Mouse (Mus musculus): ENCODE data around the gene Barx2.
A peak's percentile ranks its signal among the peaks of the same experiment; 100 is the strongest.

Barx2 gene

DNA sequence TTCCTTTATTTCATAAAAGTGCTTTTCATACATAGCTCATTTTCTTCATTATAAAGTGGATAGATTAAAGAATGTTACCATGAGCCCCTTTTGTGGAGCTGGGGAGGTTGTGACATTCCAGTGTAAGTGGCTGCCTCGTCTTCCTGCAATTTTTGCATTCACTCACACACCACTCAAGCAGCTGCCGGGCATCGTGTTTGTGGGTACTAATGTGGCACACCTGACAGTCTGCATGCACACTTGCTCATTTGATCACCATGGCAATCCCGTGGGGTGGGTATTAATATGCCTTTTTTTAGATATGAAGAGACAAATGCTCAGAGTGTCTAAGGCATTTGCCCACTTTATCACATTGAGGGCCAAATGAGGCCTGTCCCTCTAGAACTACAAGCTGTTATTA lies 24.9 kb downstream of the Barx2 start:
- DNase-seq (ENCODE audit: low spot score), result no peak

GRCm38 (mm10) chr9:31886258-31886657 lies 27.0 kb downstream of the Barx2 start:
- DNase-seq (ENCODE audit: low spot score), result no peak

DNA sequence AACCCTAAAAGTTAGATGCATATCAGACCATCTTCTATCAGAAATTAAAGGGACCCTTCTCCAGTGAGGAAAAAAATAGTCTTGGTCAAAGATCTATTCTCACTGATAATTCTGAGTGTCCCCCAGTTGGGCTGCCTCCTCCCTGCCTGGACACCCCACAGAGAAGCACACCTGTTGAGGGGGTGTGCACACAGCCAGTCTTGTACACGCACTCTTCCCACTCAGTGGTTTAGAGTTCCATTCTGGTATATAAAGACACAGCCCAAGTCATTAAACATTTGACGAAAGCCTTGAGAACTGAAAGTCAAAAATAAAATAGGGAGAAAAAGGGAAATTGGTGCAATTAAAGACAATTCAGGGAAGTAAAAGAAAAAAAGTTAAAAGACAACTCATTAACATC lies 30.9 kb downstream of the Barx2 start:
- no peak for DNase-seq (ENCODE audit: low spot score)

- no peak for DNase-seq (ENCODE audit: low spot score)
Measured at GRCm38 (mm10) chr9:31875556-31875955, 37.7 kb downstream of the Barx2 start.

DNA sequence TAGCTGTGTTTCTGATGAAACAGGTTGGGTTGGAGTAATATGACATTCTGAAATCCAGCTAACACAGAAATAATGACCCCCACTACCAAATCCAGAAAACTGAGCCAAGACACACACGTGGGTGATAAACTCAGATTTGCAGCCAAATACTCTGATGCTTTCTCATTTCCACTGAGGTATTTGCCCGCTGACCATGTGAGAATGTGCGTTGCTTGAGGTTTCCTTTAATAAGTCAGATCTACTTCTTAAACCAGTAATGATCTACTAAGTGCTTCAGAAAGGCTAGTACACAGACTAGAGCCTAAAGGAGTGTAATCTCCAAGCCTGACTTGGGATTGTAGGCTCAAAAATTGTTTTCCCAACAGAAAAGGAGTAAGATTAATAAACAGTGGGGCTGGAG lies 39.0 kb downstream of the Barx2 start:
- DNase-seq (ENCODE audit: low spot score), result no peak

- DNase-seq (ENCODE audit: low spot score), result no peak
Measured at GRCm38 (mm10) chr9:31871410-31871809, 41.9 kb downstream of the Barx2 start.

DNA sequence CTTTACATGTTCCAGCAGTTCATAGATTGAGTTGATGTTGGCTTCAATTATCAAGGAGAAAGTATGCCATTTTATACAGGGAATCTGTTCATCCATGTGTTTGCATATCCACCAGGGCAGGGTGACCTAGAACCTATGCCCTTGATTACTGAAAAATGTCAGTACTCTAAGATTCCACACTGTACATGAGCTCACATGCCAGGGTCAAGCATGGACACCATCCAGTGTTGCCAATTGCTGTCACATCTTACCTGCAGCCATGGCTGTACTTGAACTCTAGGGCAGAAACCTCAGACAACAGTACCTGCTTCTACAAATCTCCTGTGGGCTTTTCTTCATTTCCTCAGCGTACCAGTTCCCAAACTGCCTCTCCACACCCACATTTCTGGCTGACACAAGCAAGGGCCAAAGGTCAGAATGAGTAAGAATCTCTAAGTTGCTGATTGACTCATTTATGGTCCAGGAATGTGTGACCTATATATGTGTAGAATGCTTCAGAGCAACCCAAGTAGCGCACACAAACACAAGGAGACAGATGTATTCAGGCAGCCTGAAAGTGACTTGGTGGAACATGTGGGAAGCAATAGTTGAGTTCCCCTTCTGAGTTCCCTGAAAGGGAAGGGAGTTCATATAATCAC lies 44.3 kb downstream of the Barx2 start:
- DNase-seq (ENCODE audit: low spot score), result no peak

GRCm38 (mm10) chr9:31863830-31864229 lies 49.4 kb downstream of the Barx2 start:
- no peak for DNase-seq (ENCODE audit: low spot score)

GRCm38 (mm10) chr9:31859446-31859845 lies 53.8 kb downstream of the Barx2 start:
- no peak for DNase-seq (ENCODE audit: low spot score)

- DNase-seq (ENCODE audit: low spot score), result peak; percentile 46
Measured at GRCm38 (mm10) chr9:31858720-31859340, 54.4 kb downstream of the Barx2 start.

DNA sequence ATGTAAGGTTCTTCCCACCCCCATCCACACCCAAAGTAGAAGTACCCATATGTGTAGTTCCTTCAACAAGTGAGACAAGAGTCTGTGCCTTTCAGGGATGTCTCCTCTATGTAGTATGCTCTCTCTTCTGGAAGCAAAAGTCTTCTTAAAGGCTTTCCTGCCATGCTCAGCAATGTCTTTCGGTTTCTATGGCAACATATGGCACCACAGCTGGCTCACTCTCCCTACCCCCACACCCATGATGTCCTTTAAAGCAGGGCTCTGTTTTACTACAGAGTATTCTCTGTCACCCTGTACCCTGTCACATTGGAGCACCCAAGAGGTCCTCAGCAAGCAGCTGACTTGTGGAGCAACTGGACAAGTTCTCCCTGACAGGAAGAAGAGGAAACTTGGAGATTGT lies 55.8 kb downstream of the Barx2 start:
- DNase-seq (ENCODE audit: low spot score), result no peak

DNA sequence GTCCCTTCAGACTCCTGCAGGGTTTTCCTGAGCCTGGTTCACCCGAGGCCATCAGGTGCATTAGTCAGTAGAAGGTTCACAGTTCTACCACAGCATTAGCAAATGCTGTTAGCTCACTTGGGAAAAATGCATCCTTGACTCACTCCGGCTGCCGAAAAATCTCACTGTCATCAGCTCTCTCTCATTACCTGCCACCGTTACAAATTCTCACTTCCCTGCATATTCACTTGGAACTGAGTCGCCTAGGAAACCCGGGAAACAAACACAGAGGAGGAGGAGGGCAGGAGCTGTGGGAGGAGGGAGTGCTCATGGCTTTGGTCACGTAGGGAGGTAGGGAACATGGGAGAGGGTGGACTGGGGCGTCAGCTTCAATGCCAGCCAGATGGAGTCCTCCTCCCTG lies 56.8 kb downstream of the Barx2 start:
- no peak for DNase-seq (ENCODE audit: low spot score)

DNA sequence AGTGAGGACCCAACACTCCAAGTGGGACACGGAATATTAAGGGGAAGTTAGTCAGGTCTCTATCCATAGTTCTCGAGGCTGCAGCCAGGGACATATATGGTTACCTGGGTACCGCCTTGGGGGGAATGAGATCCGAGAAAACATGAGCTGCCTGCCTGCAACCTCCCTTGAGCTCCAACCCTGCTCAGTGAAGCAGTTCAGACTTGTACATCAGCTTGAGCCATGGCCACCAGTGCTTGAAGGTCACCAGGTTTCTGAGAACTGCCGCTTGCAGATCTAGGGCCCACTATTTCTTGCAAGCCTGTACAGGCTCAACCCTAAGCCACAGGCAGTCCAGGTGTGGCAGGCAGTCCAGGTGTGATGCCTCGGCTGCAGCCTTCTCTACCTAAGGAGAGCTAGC lies 57.6 kb downstream of the Barx2 start:
- no peak for DNase-seq (ENCODE audit: low spot score)

GRCm38 (mm10) chr9:31851710-31852109 lies 61.6 kb downstream of the Barx2 start:
- DNase-seq (ENCODE audit: low spot score), result peak; percentile 32

GRCm38 (mm10) chr9:31850706-31851105 lies 62.6 kb downstream of the Barx2 start:
- DNase-seq (ENCODE audit: low spot score), result no peak

DNA sequence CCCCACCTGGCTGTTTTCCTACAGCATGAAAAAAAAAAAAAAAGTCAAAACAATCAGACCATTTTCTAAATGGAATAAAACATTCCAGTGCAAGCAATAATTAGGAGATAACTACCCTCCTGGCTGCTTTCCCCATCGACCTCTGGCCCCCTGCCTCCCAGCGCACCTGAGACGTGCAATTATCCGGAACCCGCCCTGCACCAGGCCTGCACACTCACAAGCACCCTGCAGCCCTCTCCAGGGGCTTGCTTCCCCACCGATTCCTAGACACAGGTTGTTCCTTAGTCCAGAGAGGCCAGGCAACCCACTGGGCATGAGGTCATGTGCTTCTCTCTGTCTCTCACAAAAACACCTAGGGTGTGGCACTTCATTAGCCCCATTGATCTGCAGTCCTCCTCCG lies 63.9 kb downstream of the Barx2 start:
- DNase-seq (ENCODE audit: low spot score), result no peak

GRCm38 (mm10) chr9:31844614-31845013 lies 68.6 kb downstream of the Barx2 start:
- no peak for DNase-seq (ENCODE audit: low spot score)

- DNase-seq (ENCODE audit: low spot score), result no peak
Measured at GRCm38 (mm10) chr9:31841108-31841815, 72.0 kb downstream of the Barx2 start.

- no peak for DNase-seq (ENCODE audit: low spot score)
Measured at GRCm38 (mm10) chr9:31840571-31840970, 72.7 kb downstream of the Barx2 start.

GRCm38 (mm10) chr9:31840037-31840436 lies 73.2 kb downstream of the Barx2 start:
- no peak for DNase-seq (ENCODE audit: low spot score)

DNA sequence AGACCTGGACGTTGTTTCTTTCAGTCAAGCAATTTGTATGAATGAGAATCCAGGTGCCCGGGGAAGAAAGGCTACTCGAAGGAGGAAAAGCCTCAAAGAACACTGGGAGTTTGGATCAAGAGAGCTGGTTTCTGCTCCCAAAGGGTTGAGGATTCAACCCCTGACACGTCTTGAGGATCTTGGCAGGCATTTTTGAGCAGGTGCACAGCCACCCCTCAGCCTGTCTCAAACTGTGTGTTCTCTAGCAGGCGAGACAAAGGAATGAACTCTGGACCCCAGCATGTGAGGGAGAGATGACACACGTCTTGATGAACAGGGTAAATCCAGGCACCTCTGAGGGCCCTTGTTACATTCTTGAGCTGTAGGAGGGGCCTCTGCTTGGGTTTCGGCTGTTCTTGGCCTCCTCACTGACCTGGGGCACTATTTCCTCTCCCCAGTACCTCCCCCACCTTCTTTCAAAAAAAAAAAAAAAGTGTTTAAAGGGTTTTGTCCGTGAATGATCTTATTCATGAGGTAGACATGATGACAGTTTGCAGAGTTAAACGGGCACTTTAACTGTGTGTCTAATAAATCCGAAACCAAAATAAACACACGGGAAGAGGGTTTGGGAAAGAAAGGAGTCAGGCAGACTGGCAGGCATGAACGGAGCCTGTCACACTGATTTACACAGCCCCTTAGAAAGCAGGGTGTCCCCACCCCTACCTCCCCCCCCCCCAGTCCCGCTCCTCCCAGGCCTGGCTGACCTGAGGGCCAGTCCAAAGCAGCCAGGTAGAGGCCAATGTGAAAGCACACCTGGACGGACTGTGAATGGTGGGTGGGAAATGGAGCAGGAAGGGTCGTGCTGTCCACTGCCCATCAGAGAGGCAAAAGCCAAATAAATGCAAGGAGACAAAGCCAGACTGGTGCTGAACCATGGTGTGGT lies 73.9 kb downstream of the Barx2 start:
- DNase-seq (ENCODE audit: low spot score), result no peak

DNA sequence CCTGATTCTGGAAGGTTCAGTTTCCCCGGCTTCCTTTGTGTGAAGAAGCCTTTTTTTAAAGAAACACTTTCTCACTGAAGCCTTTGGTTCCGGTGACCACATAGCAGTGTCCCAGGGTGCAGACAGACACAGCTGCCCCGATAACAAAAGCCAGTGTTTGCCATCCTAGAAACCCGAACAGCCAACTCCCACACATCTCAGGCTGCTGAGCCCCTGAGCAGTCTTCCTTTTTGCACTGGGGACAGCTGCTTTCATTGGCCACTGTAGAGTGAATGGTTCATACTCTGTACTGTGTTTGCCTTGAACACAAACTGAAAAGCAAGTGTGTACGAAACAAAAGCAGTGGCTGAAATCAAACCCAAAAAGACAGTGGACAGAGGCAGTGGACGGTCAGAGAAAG lies 75.2 kb downstream of the Barx2 start:
- no peak for DNase-seq (ENCODE audit: low spot score)
